Mouse (Mus musculus) MEL (cell line): Measurements from ENCODE around the gene Ilvbl. TPM values are rescaled to one million over a fixed set of nuclear protein-coding genes. Genes with fewer than 3 reads are reported as not detected.

ENCODE experiments used
- DNase-seq: peaks from one replicate; pipeline ENCODE4 v3.0.0; 2011; ENCODE audit warnings: low read depth, low spot score
- H3K27ac ChIP-seq: 2 replicates; pipeline ENCODE4 v1.5.1; 2012; ENCODE audit warnings: low read depth, mild to moderate bottlenecking, control low read depth, low read length, moderate library complexity; ENCODE audit not compliant: control insufficient read depth
- H3K27me3 ChIP-seq, 2 experiments: fragments of 150-350 bp in 1 of 2; sonication (generic) in 1 of 2; 2 replicates each; pipeline ENCODE4 v1.6.1; 2012; ENCODE audit warnings: low read length in 2 of 2, mild to moderate bottlenecking in 2 of 2, improper control_type of control experiment in 1 of 2, moderate library complexity in 1 of 2; ENCODE audit not compliant: insufficient read depth in 2 of 2, control insufficient read depth in 1 of 2
- H3K36me3 ChIP-seq, 2 experiments: 2 replicates each; pipeline ENCODE4 v1.6.1; 2012 to 2014; ENCODE audit warnings: low read length in 2 of 2, improper control_type of control experiment in 1 of 2, inconsistent platforms in 1 of 2, mild to moderate bottlenecking in 1 of 2; ENCODE audit not compliant: insufficient read depth in 2 of 2, control insufficient read depth in 1 of 2
- H3K4me1 ChIP-seq, 2 experiments: fragments of 150-350 bp in 1 of 2; sonication (generic) in 1 of 2; 2 replicates each; pipeline ENCODE4 v1.6.1; 2012; ENCODE audit warnings: low read length in 2 of 2, improper control_type of control experiment in 1 of 2, mild to moderate bottlenecking in 1 of 2; ENCODE audit not compliant: insufficient read depth in 2 of 2, control insufficient read depth in 1 of 2
- H3K4me3 ChIP-seq, 2 experiments: fragments of 150-350 bp in 1 of 2; sonication (generic) in 1 of 2; 2 replicates each; pipeline ENCODE4 v1.5.1; 2012; ENCODE audit warnings: low read depth in 2 of 2, low read length in 2 of 2, mild to moderate bottlenecking in 2 of 2, moderate library complexity in 2 of 2, control low read depth in 1 of 2, improper control_type of control experiment in 1 of 2; ENCODE audit not compliant: control insufficient read depth in 1 of 2, insufficient read depth in 1 of 2
- H3K79me2 ChIP-seq: 2 replicates; pipeline ENCODE4 v1.6.1; 2012; ENCODE audit warnings: mild to moderate bottlenecking, low read length, moderate library complexity; ENCODE audit not compliant: control insufficient read depth, poor library complexity, insufficient read depth
- H3K9ac ChIP-seq: 2 replicates; pipeline ENCODE4 v1.6.1; 2012; ENCODE audit warnings: low read depth, mild to moderate bottlenecking, control low read depth, low read length, moderate library complexity; ENCODE audit not compliant: control insufficient read depth, poor library complexity, severe bottlenecking
- H3K9me3 ChIP-seq: fragments of 150-350 bp; sonication (generic); replicated peaks from 2 replicates; pipeline ENCODE4 v1.6.1; 2012; ENCODE audit warnings: mild to moderate bottlenecking, low read length, improper control_type of control experiment, moderate library complexity; ENCODE audit not compliant: insufficient read depth
- BHLHE40 ChIP-seq: IDR thresholded peaks from 2 replicates; pipeline ENCODE4 v1.6.1; 2012; ENCODE audit warnings: low read depth, mild to moderate bottlenecking, inconsistent platforms, low read length, improper control_type of control experiment, borderline replicate concordance
- CHD1 ChIP-seq: IDR thresholded peaks from 2 replicates; pipeline ENCODE4 v1.6.1; 2012; ENCODE audit warnings: low read depth, mild to moderate bottlenecking, inconsistent platforms, low read length, improper control_type of control experiment
- CHD2 ChIP-seq: IDR thresholded peaks from 2 replicates; pipeline ENCODE4 v1.6.1; 2011; ENCODE audit warnings: low read length, improper control_type of control experiment
- CTCF ChIP-seq, 3 experiments: IDR thresholded peaks in 2 of 3; conservative IDR thresholded peaks in 1 of 3; 2 replicates each; pipeline ENCODE4 v1.5.1; 2011 to 2012; ENCODE audit warnings: low read length in 3 of 3, low read depth in 2 of 3, mild to moderate bottlenecking in 2 of 3, improper control_type of control experiment in 1 of 3, inconsistent platforms in 1 of 3, mixed read lengths in 1 of 3, moderate library complexity in 1 of 3; ENCODE audit not compliant: control insufficient read depth in 1 of 3, insufficient read depth in 1 of 3, poor library complexity in 1 of 3, severe bottlenecking in 1 of 3
- E2F4 ChIP-seq: IDR thresholded peaks from 2 replicates; pipeline ENCODE4 v1.6.1; 2011; ENCODE audit warnings: low read depth, low read length, improper control_type of control experiment, borderline replicate concordance
- ELF1 ChIP-seq: IDR thresholded peaks from 2 replicates; pipeline ENCODE4 v1.6.1; 2014; ENCODE audit warnings: low read depth, mild to moderate bottlenecking, inconsistent platforms, low read length, improper control_type of control experiment, moderate library complexity
- EP300 ChIP-seq, 2 experiments: IDR thresholded peaks; 2 replicates each; pipeline ENCODE4 v1.6.1; 2011; ENCODE audit warnings: improper control_type of control experiment in 2 of 2, low read length in 2 of 2, low read depth in 1 of 2, mild to moderate bottlenecking in 1 of 2
- KAT2A ChIP-seq: conservative IDR thresholded peaks from 2 replicates; pipeline ENCODE4 v1.6.1; 2012; ENCODE audit warnings: low read depth, low read length, improper control_type of control experiment, inconsistent platforms
- MAZ ChIP-seq: IDR thresholded peaks from 2 replicates; pipeline ENCODE4 v1.6.1; 2012; ENCODE audit warnings: low read depth, mild to moderate bottlenecking, inconsistent platforms, low read length, improper control_type of control experiment
- MEF2A ChIP-seq: IDR thresholded peaks from 2 replicates; pipeline ENCODE4 v1.6.1; 2014; ENCODE audit warnings: low read depth, mild to moderate bottlenecking, inconsistent platforms, low read length, improper control_type of control experiment; ENCODE audit not compliant: poor library complexity, insufficient replicate concordance, severe bottlenecking; ENCODE audit errors: extremely low read depth
- MXI1 ChIP-seq: IDR thresholded peaks from 2 replicates; pipeline ENCODE4 v1.6.1; 2011; ENCODE audit warnings: mild to moderate bottlenecking, low read depth, low read length, improper control_type of control experiment
- MYB ChIP-seq: IDR thresholded peaks from 2 replicates; pipeline ENCODE4 v1.6.1; 2011; ENCODE audit warnings: mild to moderate bottlenecking, low read depth, low read length, improper control_type of control experiment
- NELFE ChIP-seq: IDR thresholded peaks from 2 replicates; pipeline ENCODE4 v1.6.1; 2011; ENCODE audit warnings: low read depth, low read length, improper control_type of control experiment
- NRF1 ChIP-seq: IDR thresholded peaks from 2 replicates; pipeline ENCODE4 v1.6.1; 2014; ENCODE audit warnings: low read depth, mild to moderate bottlenecking, inconsistent platforms, low read length, improper control_type of control experiment, moderate library complexity; ENCODE audit not compliant: poor library complexity, insufficient read depth, severe bottlenecking
- POLR2AphosphoS2 ChIP-seq: IDR thresholded peaks from 2 replicates; pipeline ENCODE4 v1.6.1; 2011; ENCODE audit warnings: low read length, improper control_type of control experiment
- POLR2AphosphoS5 ChIP-seq: IDR thresholded peaks from 2 replicates; pipeline ENCODE4 v1.6.1; 2012; ENCODE audit warnings: low read depth, borderline replicate concordance, mild to moderate bottlenecking, inconsistent platforms, low read length, moderate library complexity, mixed read lengths
- RAD21 ChIP-seq: IDR thresholded peaks from 2 replicates; pipeline ENCODE4 v1.6.1; 2011; ENCODE audit warnings: mild to moderate bottlenecking, low read depth, low read length, improper control_type of control experiment
- SMC3 ChIP-seq: IDR thresholded peaks from 2 replicates; pipeline ENCODE4 v1.6.1; 2011; ENCODE audit warnings: low read depth, low read length, improper control_type of control experiment
- TAL1 ChIP-seq: IDR thresholded peaks from 2 replicates; pipeline ENCODE4 v1.6.1; 2012; ENCODE audit warnings: mild to moderate bottlenecking, inconsistent platforms, low read length, moderate library complexity, mixed read lengths
- TBP ChIP-seq: IDR thresholded peaks from 2 replicates; pipeline ENCODE4 v1.8.0; 2011; ENCODE audit warnings: low read depth, low read length, improper control_type of control experiment
- TCF12 ChIP-seq: IDR thresholded peaks from 2 replicates; pipeline ENCODE4 v1.6.1; 2014; ENCODE audit warnings: low read depth, mild to moderate bottlenecking, inconsistent platforms, low read length, improper control_type of control experiment, moderate library complexity
- USF1 ChIP-seq: IDR thresholded peaks from 2 replicates; pipeline ENCODE4 v1.6.1; 2014; ENCODE audit warnings: low read depth, mild to moderate bottlenecking, inconsistent platforms, low read length, improper control_type of control experiment, moderate library complexity
- USF2 ChIP-seq, 2 experiments: IDR thresholded peaks; 2 replicates each; pipeline ENCODE4 v1.6.1; 2011 to 2012; ENCODE audit warnings: improper control_type of control experiment in 2 of 2, low read length in 2 of 2, borderline replicate concordance in 1 of 2, inconsistent platforms in 1 of 2, low read depth in 1 of 2, mild to moderate bottlenecking in 1 of 2; ENCODE audit not compliant: insufficient read depth in 1 of 2
- ZC3H11A ChIP-seq: IDR thresholded peaks from 2 replicates; pipeline ENCODE4 v1.6.1; 2012; ENCODE audit warnings: low read depth, mild to moderate bottlenecking, inconsistent platforms, low read length, improper control_type of control experiment
- ZKSCAN1 ChIP-seq: IDR thresholded peaks from 2 replicates; pipeline ENCODE4 v1.6.1; 2012; ENCODE audit warnings: low read depth, mild to moderate bottlenecking, inconsistent platforms, low read length, improper control_type of control experiment, moderate library complexity
- ZMIZ1 ChIP-seq: IDR thresholded peaks from 2 replicates; pipeline ENCODE4 v1.6.1; 2012; ENCODE audit warnings: low read depth, mild to moderate bottlenecking, inconsistent platforms, low read length, improper control_type of control experiment, moderate library complexity
- polyA plus RNA-seq, 2 experiments: library from polyadenylated mRNA; stranded (reverse) in 1 of 2; unstranded in 1 of 2; fragments of >175 nt in 1 of 2; fragments of >200 nt in 1 of 2; gene quantifications; 2 replicates each; pipeline versions ENCODE4 v1.2.1 to v1.2.4; 2012; ENCODE audit warnings: low replicate concordance in 2 of 2, low read depth in 1 of 2; ENCODE audit not compliant: insufficient read length in 2 of 2, insufficient read depth in 1 of 2, missing spikeins in 1 of 2
- total RNA-seq: library from RNA; depleted of rRNA; stranded (reverse); fragments of 300-350 nt; gene quantifications from 2 replicates; pipeline ENCODE4 v1.2.3, GENCODE M21; 2012

Ilvbl gene
- total and polyA plus RNA-seq, 3 experiments, result 22.1 to 24.5 TPM; not detected in 1

- no peak for DNase-seq
- no peak overlapping the region for H3K9ac ChIP-seq
- no peaks in the 10 kb centered on the region for H3K9me3 ChIP-seq
- peaks cover 0 to 5% of the 10 kb centered on the region in 2 experiments; a peak in 1 of 4 replicates for H3K4me1 ChIP-seq
- TF ChIP-seq POLR2AphosphoS5 (no peak), MEF2A (no peak), CHD2 (no peak), MAZ (no peak), SMC3 (no peak), MYB (no peak), USF1 (no peak), NRF1 (no peak), POLR2AphosphoS2 (no peak)
- H3K4me3 ChIP-seq, result no peak overlapping the region
- no peaks in the 10 kb centered on the region for H3K79me2 ChIP-seq
- no peaks in the 10 kb centered on the region for H3K36me3 ChIP-seq
- no peak overlapping the region for H3K27ac ChIP-seq
- H3K27me3 ChIP-seq, result no peaks in the 10 kb centered on the region; a peak in 2 of 4 replicates
Observed at GRCm38 (mm10) chr10:78569191-78569590, 5.0 kb upstream of the Ilvbl start.

- no peaks in the 10 kb centered on the region for H3K36me3 ChIP-seq
- H3K79me2 ChIP-seq, result peaks cover 1% of the 10 kb centered on the region; the same call in 1 of the 2 replicates
- DNase-seq, result no peak
- H3K4me3 ChIP-seq, result no peak overlapping the region
- H3K9ac ChIP-seq, result no peak overlapping the region
- no peak for TF ChIP-seq MEF2A
- TF ChIP-seq EP300 (IDR thresholded peaks at IDR 0.05; ENCODE audit: low read depth in 1 of 2, low read length in 2 of 2), result no peak
- no peak for TF ChIP-seq CTCF (IDR thresholded peaks at IDR 0.05 in 2 of 3, conservative IDR thresholded peaks at IDR 0.05 in 1 of 3; ENCODE audit: control insufficient read depth in 1 of 3, insufficient read depth in 1 of 3, low read depth in 2 of 3, low read length in 3 of 3, poor library complexity in 1 of 3, severe bottlenecking in 1 of 3)
- TF ChIP-seq ZMIZ1, result no peak
- no peaks in the 10 kb centered on the region; a peak in 2 of 4 replicates for H3K27me3 ChIP-seq
- H3K4me1 ChIP-seq, result peaks cover 0 to 5% of the 10 kb centered on the region in 2 experiments; a peak in 1 of 4 replicates
- no peak overlapping the region for H3K27ac ChIP-seq
- H3K9me3 ChIP-seq, result no peaks in the 10 kb centered on the region
Observed at GRCm38 (mm10) chr10:78569686-78570085, 4.5 kb upstream of the Ilvbl start.

- no peaks in the 10 kb centered on the region; a peak in 1 of 4 replicates for H3K36me3 ChIP-seq
- H3K9me3 ChIP-seq, result no peaks in the 10 kb centered on the region
- H3K27ac ChIP-seq, result no peak overlapping the region
- peaks cover 4% of the 10 kb centered on the region; the same call in 1 of the 2 replicates for H3K79me2 ChIP-seq
- no peak overlapping the region for H3K9ac ChIP-seq
- no peak for DNase-seq
- H3K4me1 ChIP-seq, result peaks cover 0 to 5% of the 10 kb centered on the region in 2 experiments; a peak in 1 of 4 replicates
- no peaks in the 10 kb centered on the region; a peak in 2 of 4 replicates for H3K27me3 ChIP-seq
- H3K4me3 ChIP-seq, result no peak overlapping the region
- TF ChIP-seq ZKSCAN1 (no peak), USF2 (IDR thresholded peaks at IDR 0.05; ENCODE audit: borderline replicate concordance in 1 of 2, insufficient read depth in 1 of 2, low read depth in 1 of 2, low read length in 2 of 2) (no peak), TCF12 (no peak), TBP (no peak), ELF1 (no peak), E2F4 (no peak), MXI1 (no peak), NELFE (no peak), ZC3H11A (no peak), RAD21 (no peak), CHD1 (no peak), KAT2A (no peak), TAL1 (no peak), BHLHE40 (no peak), POLR2AphosphoS5 (no peak)
Observed at GRCm38 (mm10) chr10:78570416-78570815, 3.7 kb upstream of the Ilvbl start.
